Mouse (Mus musculus): ENCODE data around the gene Gm21366. TPM values are rescaled to one million over a fixed set of nuclear protein-coding genes. Genes with fewer than 3 reads are reported as not detected.
"Not testable (repeated sequence)": the region's sequence is repeated elsewhere in the genome, so short reads cannot be mapped to it uniquely, and the experiment has no call there.

The Gm21366 gene
- not detected in 2 replicates for polyA plus RNA-seq (2014; fragmentation: Nextera tagmentation; extraction: Ambion mirVana)

DNA sequence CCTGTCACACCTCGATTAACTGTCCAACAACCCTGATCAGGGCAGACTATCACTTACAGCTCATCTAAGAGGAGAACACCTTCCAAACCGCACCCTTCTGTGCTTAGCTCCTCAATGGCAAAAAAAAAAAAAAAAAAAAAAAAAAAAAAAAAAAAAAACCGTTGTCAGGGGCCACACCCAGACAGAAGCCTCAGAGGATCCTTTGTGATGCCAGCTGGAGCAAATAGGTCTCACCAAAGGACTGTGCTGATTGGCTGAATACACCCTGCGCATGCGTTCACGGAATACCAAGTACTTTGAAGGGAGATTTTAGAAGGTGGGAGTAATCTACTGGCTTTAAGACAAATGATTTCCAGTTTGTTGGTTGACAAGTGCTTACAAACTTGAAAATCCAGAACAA is at the start of gene Gm21366:
TSS of gene Gm21366 (minus strand) at position 101 of the 400 bp plus-strand sequence.
- H3K36me3 ChIP-seq (ENCODE audit: control insufficient read depth, insufficient read depth, low read length); H3K27ac ChIP-seq (ENCODE audit: low read depth); H3K4me1 ChIP-seq (replicated peaks; ENCODE audit: control insufficient read depth, insufficient read depth, low read length); H3K27me3 ChIP-seq (replicated peaks; ENCODE audit: control insufficient read depth, insufficient read depth, low read length); H3K9ac ChIP-seq (ENCODE audit: low read length); H3K9me3 ChIP-seq (ENCODE audit: control insufficient read depth, low read length); H3K4me2 ChIP-seq (ENCODE audit: low read length); ATAC-seq (replicated peaks; ENCODE audit: low FRiP score, low TSS enrichment, low read depth); DNase-seq (ENCODE audit: low spot score); H3K4me3 ChIP-seq (ENCODE audit: low read depth, low read length): not testable (repeated sequence)
- WGBS: no CpG with 5 or more reads among the region's 6 CpGs

Data from intestine, embryonic 14.5 days (tissue).